Mouse (Mus musculus) hindbrain, embryonic 13.5 days (tissue): ENCODE measurements around the gene Sik1. TPM values are rescaled to one million over a fixed set of nuclear protein-coding genes. Genes with fewer than 3 reads are reported as not detected.

Source experiments
- ATAC-seq: fragments of 200-750 bp; cut with Nextera tagmentation; 2 replicates; pipeline ENCODE4 v1.8.0; 2017; ENCODE audit warnings: moderate TSS enrichment; ENCODE audit not compliant: low FRiP score
- H3K27ac ChIP-seq: fragments of 300-500 bp; sonication (generic); 2 replicates; pipeline ENCODE4 v1.5.1; 2015; ENCODE audit warnings: inconsistent platforms, mild to moderate bottlenecking, moderate library complexity
- H3K27me3 ChIP-seq: fragments of 300-500 bp; sonication (generic); 2 replicates; pipeline ENCODE4 v1.6.1; 2015; ENCODE audit warnings: mild to moderate bottlenecking, inconsistent platforms
- H3K36me3 ChIP-seq: fragments of 300-500 bp; sonication (generic); 2 replicates; pipeline ENCODE4 v1.6.1; 2015; ENCODE audit warnings: mild to moderate bottlenecking, inconsistent platforms
- H3K4me1 ChIP-seq: fragments of 300-500 bp; sonication (generic); replicated peaks from 2 replicates; pipeline ENCODE4 v1.6.1; 2015; ENCODE audit warnings: inconsistent platforms
- H3K4me2 ChIP-seq: fragments of 300-500 bp; sonication (generic); 2 replicates; pipeline ENCODE4 v1.6.1; 2015; ENCODE audit warnings: inconsistent platforms, mild to moderate bottlenecking, moderate library complexity
- H3K4me3 ChIP-seq: fragments of 300-500 bp; sonication (generic); 2 replicates; pipeline ENCODE4 v1.5.1; 2015; ENCODE audit warnings: mild to moderate bottlenecking, inconsistent platforms
- H3K9ac ChIP-seq: fragments of 300-500 bp; sonication (generic); 2 replicates; pipeline ENCODE4 v1.6.1; 2015; ENCODE audit warnings: mild to moderate bottlenecking, inconsistent platforms
- H3K9me3 ChIP-seq: fragments of 300-500 bp; sonication (generic); 2 replicates; pipeline ENCODE4 v1.6.1; 2016; ENCODE audit warnings: inconsistent platforms
- WGBS: fragments of 180-500 bp; shearing (Covaris S2); methylation state at CpG from one replicate; pipeline ENCODE4 v1.1.7; 2015; 5-methylcytosine and 5-hydroxymethylcytosine counted together
- polyA plus RNA-seq: library from polyadenylated mRNA; unstranded; fragments of >200 nt; fragmentation: Nextera tagmentation; extraction: Ambion mirVana; gene quantifications from 2 replicates; pipeline ENCODE4 v1.2.1, GENCODE M21; 2015

Sik1 gene
- polyA plus RNA-seq, 1 experiment from 2014 or later, result 23.4 TPM

GRCm38 (mm10) chr17:31820099-31820846, 35.3 kb downstream of the Sik1 start:
- H3K4me1 ChIP-seq, result peaks cover 26% of the 10 kb centered on the region
- no peak overlapping the region for H3K27ac ChIP-seq
- 43% methylated on average over 4 of the region's 4 CpGs for WGBS
- H3K4me2 ChIP-seq, result no peak overlapping the region
- H3K9me3 ChIP-seq, result no peaks in the 10 kb centered on the region
- H3K36me3 ChIP-seq, result no peaks in the 10 kb centered on the region
- H3K4me3 ChIP-seq, result no peak overlapping the region
- no peak for ATAC-seq
- H3K9ac ChIP-seq, result no peak overlapping the region
- H3K27me3 ChIP-seq, result no peaks in the 10 kb centered on the region

DNA sequence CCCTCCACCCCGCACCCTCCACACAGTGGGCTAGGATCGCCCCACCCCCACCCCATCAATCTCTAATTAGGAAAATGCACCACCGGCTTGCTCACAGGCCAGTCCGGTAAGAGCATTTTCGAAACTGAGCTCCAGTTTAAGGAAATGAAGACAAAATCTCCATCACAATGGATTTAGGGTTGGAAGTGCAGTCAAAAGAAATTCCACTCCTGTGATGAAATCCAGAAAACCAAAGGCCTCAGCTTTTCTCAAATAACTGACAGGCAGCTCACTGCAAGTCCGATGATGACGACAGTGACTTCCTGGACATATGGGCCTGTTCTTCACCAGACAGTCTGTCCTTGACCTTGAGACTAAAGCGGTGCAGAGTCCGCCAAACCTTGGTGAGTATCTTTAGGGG, 36.2 kb downstream of the Sik1 start:
- no peak for ATAC-seq
- H3K27me3 ChIP-seq, result no peaks in the 10 kb centered on the region
- H3K9me3 ChIP-seq, result no peaks in the 10 kb centered on the region
- H3K36me3 ChIP-seq, result no peaks in the 10 kb centered on the region
- no peak overlapping the region for H3K27ac ChIP-seq
- no peak overlapping the region for H3K4me3 ChIP-seq
- H3K9ac ChIP-seq, result no peak overlapping the region
- no peak overlapping the region for H3K4me2 ChIP-seq
- 62% methylated on average over 9 of the region's 9 CpGs for WGBS
- peaks cover 34% of the 10 kb centered on the region for H3K4me1 ChIP-seq

DNA sequence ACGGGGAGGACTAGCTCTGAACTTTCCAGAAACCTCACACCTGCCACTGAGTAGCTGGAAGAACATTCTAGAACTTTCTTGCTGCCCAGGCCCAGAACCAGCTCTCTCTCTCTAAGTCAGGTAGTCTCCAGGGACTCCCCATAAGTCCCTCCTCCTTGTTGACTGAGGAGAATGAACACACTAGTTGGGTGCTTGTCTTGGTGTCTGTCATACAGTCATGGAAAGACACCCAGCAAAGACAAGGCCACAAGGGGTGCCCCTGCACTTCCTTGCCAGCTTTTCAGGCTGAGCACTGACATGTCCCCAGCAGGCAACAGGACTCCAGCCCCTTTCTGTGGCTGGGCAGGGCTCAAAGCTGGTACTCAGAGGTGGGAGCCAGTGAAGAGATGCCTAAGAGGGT, 37.8 kb downstream of the Sik1 start:
- H3K4me1 ChIP-seq, result peaks cover 43% of the 10 kb centered on the region
- no peaks in the 10 kb centered on the region for H3K9me3 ChIP-seq
- no peak for ATAC-seq
- no peaks in the 10 kb centered on the region for H3K27me3 ChIP-seq
- no peak overlapping the region for H3K4me3 ChIP-seq
- H3K4me2 ChIP-seq, result no peak overlapping the region
- H3K36me3 ChIP-seq, result no peaks in the 10 kb centered on the region
- WGBS, result 88% methylated on average over 1 of the region's 1 CpGs
- H3K9ac ChIP-seq, result no peak overlapping the region
- peak overlapping the region; percentile 84 for H3K27ac ChIP-seq

- Histone ChIP-seq H3K4me3 (no peak overlapping the region), H3K27me3 (no peaks in the 10 kb centered on the region), H3K4me1 (peaks cover 43% of the 10 kb centered on the region), H3K27ac (peak overlapping the region; percentile 84), H3K9ac (peak overlapping the region; percentile 51; the same call in 1 of the 2 replicates), H3K4me2 (no peak overlapping the region), H3K36me3 (no peaks in the 10 kb centered on the region), H3K9me3 (no peaks in the 10 kb centered on the region)
- 17% methylated on average over 5 of the region's 5 CpGs for WGBS
- peak; percentile 38 for ATAC-seq
Observed at GRCm38 (mm10) chr17:31817203-31817602, 38.4 kb downstream of the Sik1 start.

DNA sequence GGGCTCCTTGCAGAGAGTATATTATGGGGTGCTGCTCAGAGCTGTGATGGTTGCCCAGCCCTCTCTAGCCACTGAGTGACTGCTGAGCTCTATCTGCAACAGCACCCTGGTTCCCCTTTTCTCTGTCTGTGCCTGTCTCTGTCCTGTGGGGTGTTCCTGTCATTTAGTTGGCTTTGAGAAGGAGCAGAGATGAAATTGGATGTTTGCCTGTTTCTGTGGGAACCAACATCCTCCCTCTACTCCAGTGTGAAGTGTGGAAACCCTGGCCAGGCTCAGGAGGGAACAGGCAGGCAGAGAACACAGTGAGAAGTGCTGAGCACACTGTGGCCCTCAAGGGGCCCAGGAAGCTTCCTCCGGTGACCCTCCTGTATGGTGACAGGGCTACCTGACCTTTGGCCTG, 40.8 kb downstream of the Sik1 start:
- no peak overlapping the region for H3K9ac ChIP-seq
- H3K36me3 ChIP-seq, result no peaks in the 10 kb centered on the region
- ATAC-seq, result no peak
- H3K4me2 ChIP-seq, result no peak overlapping the region
- peaks cover 38% of the 10 kb centered on the region for H3K4me1 ChIP-seq
- no peaks in the 10 kb centered on the region for H3K9me3 ChIP-seq
- H3K4me3 ChIP-seq, result no peak overlapping the region
- WGBS, result 85% methylated on average over 1 of the region's 1 CpGs
- H3K27me3 ChIP-seq, result 0 out of 2 replicates have a peak, but pooled peaks cover 2% of the 10 kb centered on the region
- H3K27ac ChIP-seq, result peak overlapping the region; percentile 69; the same call in 1 of the 2 replicates

DNA sequence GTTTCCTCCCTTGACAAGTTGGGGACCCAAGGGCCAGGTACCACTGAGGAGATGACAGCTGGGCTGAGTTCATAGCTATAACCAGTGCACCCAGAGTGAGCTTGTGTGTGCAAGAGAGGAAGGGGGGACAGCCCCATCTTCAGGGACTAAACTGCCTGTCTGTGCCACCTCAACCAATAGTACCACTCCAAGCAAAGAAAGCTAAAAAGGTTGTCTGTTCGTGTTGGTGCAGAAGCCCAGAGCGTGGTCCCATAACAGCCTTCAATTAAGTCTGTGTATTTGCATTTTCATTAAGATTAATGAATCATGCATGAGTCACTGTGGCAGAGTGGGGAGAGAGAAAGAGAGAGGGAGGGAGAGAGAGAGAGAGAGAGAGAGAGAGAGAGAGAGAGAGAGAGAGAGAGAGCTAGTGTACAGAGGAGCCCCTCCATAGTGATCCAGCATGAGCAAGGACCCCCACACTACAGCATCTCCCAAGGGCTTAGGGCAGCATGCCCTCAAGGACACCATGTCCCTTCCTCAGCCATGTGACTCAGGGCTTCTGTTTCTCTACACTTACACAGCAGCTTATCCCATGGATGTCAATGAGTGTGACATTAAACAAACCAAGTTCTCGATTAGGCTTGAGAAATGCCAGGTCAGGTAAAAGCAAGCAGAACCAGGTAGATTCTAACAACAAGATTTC, 41.5 kb downstream of the Sik1 start:
- Histone ChIP-seq H3K4me2 (no peak overlapping the region), H3K9ac (no peak overlapping the region), H3K27me3 (0 out of 2 replicates have a peak, but pooled peaks cover 2% of the 10 kb centered on the region), H3K4me3 (no peak overlapping the region), H3K27ac (peak overlapping the region; percentile 78), H3K36me3 (no peaks in the 10 kb centered on the region), H3K9me3 (no peaks in the 10 kb centered on the region), H3K4me1 (peaks cover 45% of the 10 kb centered on the region)
- WGBS, result 50% methylated on average over 3 of the region's 3 CpGs
- ATAC-seq, result peak; percentile 57; the same call in 1 of the 2 replicates

GRCm38 (mm10) chr17:31811333-31811732, 44.3 kb downstream of the Sik1 start:
- Histone ChIP-seq H3K27me3 (0 out of 2 replicates have a peak, but pooled peaks cover 2% of the 10 kb centered on the region), H3K27ac (no peak overlapping the region), H3K4me3 (no peak overlapping the region), H3K4me1 (peaks cover 35% of the 10 kb centered on the region), H3K4me2 (no peak overlapping the region), H3K9ac (no peak overlapping the region), H3K9me3 (no peaks in the 10 kb centered on the region), H3K36me3 (no peaks in the 10 kb centered on the region)
- no peak for ATAC-seq
- 44% methylated on average over 4 of the region's 4 CpGs for WGBS

DNA sequence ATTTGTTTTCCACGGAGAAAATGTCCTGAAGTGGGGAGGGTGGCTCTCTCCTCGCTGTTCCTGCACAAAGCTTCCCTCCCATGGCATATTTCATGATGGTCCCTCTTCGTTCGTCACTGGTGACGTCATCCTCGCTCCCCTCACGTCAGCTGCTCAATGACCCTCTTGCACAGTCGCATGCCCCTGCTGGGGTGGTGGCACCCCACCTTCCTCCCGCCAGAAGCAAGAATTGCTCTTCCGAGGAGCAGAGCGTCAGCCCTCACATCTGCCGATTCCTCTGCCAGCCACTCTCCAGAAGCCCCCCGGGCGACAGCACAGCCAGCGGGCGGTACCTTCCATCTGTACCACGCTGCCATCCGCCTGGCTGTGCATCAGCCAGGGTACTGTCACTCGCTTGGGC, 45.7 kb downstream of the Sik1 start:
- peak; percentile 43; the same call in 1 of the 2 replicates for ATAC-seq
- H3K36me3 ChIP-seq, result no peaks in the 10 kb centered on the region
- no peaks in the 10 kb centered on the region for H3K9me3 ChIP-seq
- H3K4me2 ChIP-seq, result peak overlapping the region; percentile 37
- no peak overlapping the region; the same call in 1 of the 2 replicates for H3K9ac ChIP-seq
- H3K4me3 ChIP-seq, result 0 out of 2 replicates have a peak overlapping the region, but pooled peaks have one; percentile 14
- peaks cover 32% of the 10 kb centered on the region for H3K4me1 ChIP-seq
- WGBS, result 33% methylated on average over 19 of the region's 19 CpGs
- peak overlapping the region; percentile 85 for H3K27ac ChIP-seq
- H3K27me3 ChIP-seq, result 0 out of 2 replicates have a peak, but pooled peaks cover 2% of the 10 kb centered on the region

DNA sequence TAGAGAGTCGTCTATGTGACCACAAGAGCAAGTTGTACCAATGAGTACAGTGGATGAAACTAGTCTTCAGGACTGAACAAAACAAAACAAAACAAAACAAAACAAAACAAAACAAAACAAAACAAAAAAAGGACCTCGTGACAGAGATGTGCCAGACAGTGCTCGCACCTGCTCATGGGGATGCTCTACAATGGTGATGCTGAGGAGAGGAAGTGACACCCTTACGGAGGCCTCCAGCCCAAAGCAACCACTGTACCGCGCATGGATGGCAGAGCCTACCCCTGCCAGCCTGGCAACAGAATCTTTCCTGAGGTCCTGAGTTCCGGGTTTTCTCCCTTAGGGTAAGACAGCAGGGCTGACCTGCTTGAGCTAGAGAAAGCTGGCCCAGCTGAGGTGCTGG, 46.5 kb downstream of the Sik1 start:
- Histone ChIP-seq H3K4me3 (no peak overlapping the region), H3K4me2 (no peak overlapping the region), H3K27ac (peak overlapping the region; percentile 85), H3K9me3 (no peaks in the 10 kb centered on the region), H3K9ac (no peak overlapping the region), H3K36me3 (no peaks in the 10 kb centered on the region), H3K27me3 (0 out of 2 replicates have a peak, but pooled peaks cover 2% of the 10 kb centered on the region), H3K4me1 (peaks cover 25% of the 10 kb centered on the region)
- whole genome bisulfite sequencing, result 93% methylated on average over 7 of the region's 7 CpGs
- ATAC-seq, result no peak

GRCm38 (mm10) chr17:31808082-31808875, 47.3 kb downstream of the Sik1 start:
- Histone ChIP-seq H3K27me3 (0 out of 2 replicates have a peak, but pooled peaks cover 2% of the 10 kb centered on the region), H3K27ac (no peak overlapping the region), H3K4me1 (peaks cover 18% of the 10 kb centered on the region), H3K4me3 (no peak overlapping the region), H3K9ac (no peak overlapping the region), H3K9me3 (no peaks in the 10 kb centered on the region), H3K36me3 (no peaks in the 10 kb centered on the region), H3K4me2 (no peak overlapping the region)
- WGBS, result 65% methylated on average over 10 of the region's 10 CpGs
- ATAC-seq, result no peak

GRCm38 (mm10) chr17:31806496-31806895, 49.1 kb downstream of the Sik1 start:
- no peaks in the 10 kb centered on the region for H3K36me3 ChIP-seq
- ATAC-seq, result no peak
- H3K9ac ChIP-seq, result no peak overlapping the region
- WGBS, result 49% methylated on average over 3 of the region's 3 CpGs
- H3K4me3 ChIP-seq, result no peak overlapping the region
- H3K27me3 ChIP-seq, result 0 out of 2 replicates have a peak, but pooled peaks cover 2% of the 10 kb centered on the region
- H3K4me1 ChIP-seq, result peaks cover 18% of the 10 kb centered on the region
- no peaks in the 10 kb centered on the region for H3K9me3 ChIP-seq
- H3K4me2 ChIP-seq, result no peak overlapping the region
- H3K27ac ChIP-seq, result peak overlapping the region; percentile 8; the same call in 1 of the 2 replicates

- Histone ChIP-seq H3K27ac (peak overlapping the region; percentile 8; the same call in 1 of the 2 replicates), H3K4me1 (peaks cover 18% of the 10 kb centered on the region), H3K4me3 (no peak overlapping the region), H3K36me3 (no peaks in the 10 kb centered on the region), H3K9me3 (no peaks in the 10 kb centered on the region), H3K27me3 (0 out of 2 replicates have a peak, but pooled peaks cover under 1% of the 10 kb centered on the region), H3K4me2 (no peak overlapping the region), H3K9ac (no peak overlapping the region)
- peak; percentile 36; the same call in 1 of the 2 replicates for ATAC-seq
- 32% methylated on average over 8 of the region's 8 CpGs for WGBS
Observed at GRCm38 (mm10) chr17:31806025-31806424, 49.6 kb downstream of the Sik1 start.
